Mouse (Mus musculus) heart, embryonic 11.5 days (tissue): ENCODE measurements at regions not wholly inside any gene's neighbourhood (a gene's known extent, or its start where the extent isn't known, plus 50 kb on each side); places are given as distances from the start of the nearest gene placed in this dataset.

Experiments
- ATAC-seq: fragments of 200-750 bp; cut with Nextera tagmentation; replicated peaks from 2 replicates; pipeline ENCODE4 v1.8.0; 2017; ENCODE audit warnings: moderate library complexity; ENCODE audit not compliant: insufficient number of reproducible peaks, low FRiP score, low TSS enrichment
- H3K27ac ChIP-seq: fragments of 300-500 bp; sonication (generic); 2 replicates; pipeline ENCODE4 v1.5.1; 2014; ENCODE audit warnings: mild to moderate bottlenecking, low read depth, low read length
- H3K27me3 ChIP-seq: fragments of 300-500 bp; sonication (generic); 2 replicates; pipeline ENCODE4 v1.6.1; 2014; ENCODE audit warnings: mild to moderate bottlenecking, low read length, mixed read lengths; ENCODE audit not compliant: control insufficient read depth, insufficient read depth
- H3K36me3 ChIP-seq: fragments of 300-500 bp; sonication (generic); 2 replicates; pipeline ENCODE4 v1.6.1; 2014; ENCODE audit warnings: mild to moderate bottlenecking, low read length, moderate library complexity, mixed read lengths; ENCODE audit not compliant: control insufficient read depth, insufficient read depth
- H3K4me1 ChIP-seq: fragments of 300-500 bp; sonication (generic); 2 replicates; pipeline ENCODE4 v1.6.1; 2014; ENCODE audit warnings: low read length; ENCODE audit not compliant: control insufficient read depth, insufficient read depth
- H3K4me2 ChIP-seq: fragments of 300-500 bp; sonication (generic); 2 replicates; pipeline ENCODE4 v1.6.1; 2014; ENCODE audit warnings: mild to moderate bottlenecking, moderate library complexity
- H3K4me3 ChIP-seq: fragments of 300-500 bp; sonication (generic); 2 replicates; pipeline ENCODE4 v1.5.1; 2014; ENCODE audit warnings: low read depth, low read length
- H3K9ac ChIP-seq: fragments of 300-500 bp; sonication (generic); 2 replicates; pipeline ENCODE4 v1.6.1; 2014; ENCODE audit warnings: mild to moderate bottlenecking, low read depth, low read length, moderate library complexity
- H3K9me3 ChIP-seq: fragments of 300-500 bp; sonication (generic); replicated peaks from 2 replicates; pipeline ENCODE4 v1.6.1; 2016; ENCODE audit warnings: low read length; ENCODE audit not compliant: control insufficient read depth
- WGBS: fragments of 180-500 bp; shearing (Covaris S2); extraction: QIAGEN DNeasy Blood & Tissue Kit; methylation state at CpG from one replicate; pipeline ENCODE4 v1.1.7; 2014; ENCODE audit not compliant: insufficient replicate concordance; 5-methylcytosine and 5-hydroxymethylcytosine counted together

DNA sequence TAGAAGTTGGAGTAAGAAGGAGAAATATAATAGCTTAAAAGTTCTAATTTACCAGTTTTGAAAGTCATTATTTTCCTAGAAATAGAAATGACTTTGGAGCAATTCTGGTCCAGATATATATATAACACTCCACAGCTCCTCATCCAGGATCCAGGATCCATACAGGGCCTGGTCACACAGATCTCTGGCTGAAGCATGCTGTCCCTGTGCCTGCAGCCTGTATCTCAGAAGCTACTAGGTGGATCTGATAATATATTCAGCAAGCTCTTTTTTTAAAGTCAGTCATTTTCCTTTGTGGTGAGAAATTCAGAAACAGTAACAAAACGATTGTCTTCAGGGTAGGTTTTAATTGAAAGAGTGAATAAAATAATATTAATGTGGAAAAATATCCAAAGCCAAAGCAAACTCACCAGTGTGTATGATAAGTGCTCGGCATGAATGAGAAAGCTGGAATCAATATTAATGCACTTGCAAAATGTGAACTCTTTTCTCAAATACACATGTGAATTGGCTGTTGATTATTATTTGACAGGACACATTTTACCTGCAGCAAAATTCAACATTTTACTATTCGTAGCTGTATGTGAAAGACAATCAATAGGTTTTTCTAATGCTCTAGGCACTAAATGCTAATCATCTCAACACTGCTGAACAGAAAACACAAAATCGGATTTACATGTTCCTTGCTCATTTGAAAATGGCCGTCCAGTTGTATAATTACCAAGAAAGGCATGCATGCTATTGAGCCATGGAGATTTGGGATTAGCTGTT lies 288.1 kb upstream of the Cxadr start:
- Histone ChIP-seq H3K9me3 (no peaks in the 10 kb centered on the region), H3K4me2 (no peak overlapping the region), H3K4me3 (no peak overlapping the region), H3K36me3 (no peaks in the 10 kb centered on the region), H3K27ac (no peak overlapping the region), H3K4me1 (no peaks in the 10 kb centered on the region), H3K27me3 (no peaks in the 10 kb centered on the region), H3K9ac (no peak overlapping the region)
- 78% methylated on average over 5 of the region's 5 CpGs for WGBS
- ATAC-seq = no peak

DNA sequence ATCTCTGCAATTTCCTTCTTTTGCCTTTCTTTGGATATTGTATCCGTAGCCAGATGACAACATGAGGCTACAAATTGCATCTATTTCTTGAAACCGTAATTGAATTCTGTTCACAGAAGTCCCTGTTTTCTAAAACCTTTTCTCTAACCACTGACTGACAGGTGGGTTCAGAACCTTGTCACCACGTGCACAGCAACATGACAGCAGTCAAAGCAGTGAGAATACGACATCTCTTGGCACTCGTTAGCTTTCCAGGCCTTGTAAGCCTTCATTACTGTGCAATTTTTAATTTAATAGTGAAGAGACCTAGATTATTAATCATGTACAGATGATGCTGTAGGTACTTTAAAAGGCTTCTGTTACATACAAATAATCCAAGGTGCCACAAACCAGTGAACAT lies 297.3 kb upstream of the Cxadr start:
- Histone ChIP-seq H3K27ac (no peak overlapping the region), H3K4me1 (no peaks in the 10 kb centered on the region), H3K4me3 (no peak overlapping the region), H3K27me3 (no peaks in the 10 kb centered on the region), H3K9me3 (no peaks in the 10 kb centered on the region), H3K4me2 (no peak overlapping the region), H3K9ac (no peak overlapping the region), H3K36me3 (no peaks in the 10 kb centered on the region)
- ATAC-seq = no peak
- WGBS = 73% methylated on average over 5 of the region's 5 CpGs

DNA sequence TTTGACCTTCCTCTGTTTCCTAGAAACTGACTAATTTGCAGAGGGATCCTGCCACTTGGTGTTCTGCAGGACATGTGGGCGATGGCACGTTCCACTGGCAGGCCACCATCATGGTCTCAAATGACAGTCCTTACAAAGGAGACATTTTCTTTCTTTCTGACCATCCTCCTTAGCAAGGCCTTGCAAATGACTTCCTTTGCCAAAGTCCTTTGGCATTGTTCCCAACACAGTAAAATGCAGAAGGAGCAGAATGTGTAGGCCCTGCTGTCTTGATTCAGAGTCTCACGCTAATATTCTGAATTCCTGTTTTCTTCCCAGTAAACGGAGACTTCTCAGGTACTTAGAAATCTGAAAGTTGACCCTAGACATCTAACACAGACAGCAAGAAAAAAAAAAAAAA lies 308.3 kb upstream of the Cxadr start:
- no peaks in the 10 kb centered on the region for H3K4me1 ChIP-seq
- H3K27me3 ChIP-seq = no peaks in the 10 kb centered on the region
- ATAC-seq = no peak
- whole genome bisulfite sequencing = 82% methylated on average over 4 of the region's 4 CpGs
- H3K9ac ChIP-seq = no peak overlapping the region
- H3K4me2 ChIP-seq = no peak overlapping the region
- H3K27ac ChIP-seq = no peak overlapping the region
- no peak overlapping the region for H3K4me3 ChIP-seq
- no peaks in the 10 kb centered on the region for H3K36me3 ChIP-seq
- no peaks in the 10 kb centered on the region for H3K9me3 ChIP-seq

DNA sequence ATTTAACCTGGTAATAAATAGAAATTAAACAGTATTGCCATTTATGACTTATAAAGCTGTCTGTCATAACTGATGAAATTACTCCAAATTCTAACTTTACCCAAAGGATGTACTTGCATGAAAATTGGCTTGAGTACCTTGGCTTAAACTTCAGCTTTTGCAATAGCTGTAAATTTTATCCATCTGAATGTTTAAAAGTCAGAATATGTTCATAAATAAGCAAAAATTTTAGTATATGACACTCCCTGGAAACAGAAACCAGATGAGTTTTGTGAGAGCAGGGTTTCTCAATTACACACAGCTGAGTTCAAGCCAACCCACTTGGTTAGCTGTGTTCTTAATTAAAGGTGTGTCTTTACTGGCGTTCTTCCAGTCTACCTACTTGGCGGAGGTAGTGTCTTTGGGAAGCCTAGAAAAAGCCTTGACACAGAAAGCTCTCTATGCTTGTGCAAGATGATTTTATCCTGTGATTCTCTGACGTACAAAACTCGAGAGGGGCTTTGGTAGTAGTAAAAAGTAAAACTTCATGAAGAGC lies 311.4 kb upstream of the Cxadr start:
- H3K27me3 ChIP-seq = no peaks in the 10 kb centered on the region
- no peak overlapping the region for H3K4me2 ChIP-seq
- no peak overlapping the region for H3K27ac ChIP-seq
- no peak overlapping the region for H3K4me3 ChIP-seq
- no peak for ATAC-seq
- H3K9me3 ChIP-seq = no peaks in the 10 kb centered on the region
- H3K9ac ChIP-seq = no peak overlapping the region
- WGBS = 73% methylated on average over 4 of the region's 4 CpGs
- H3K4me1 ChIP-seq = no peaks in the 10 kb centered on the region
- H3K36me3 ChIP-seq = no peaks in the 10 kb centered on the region

DNA sequence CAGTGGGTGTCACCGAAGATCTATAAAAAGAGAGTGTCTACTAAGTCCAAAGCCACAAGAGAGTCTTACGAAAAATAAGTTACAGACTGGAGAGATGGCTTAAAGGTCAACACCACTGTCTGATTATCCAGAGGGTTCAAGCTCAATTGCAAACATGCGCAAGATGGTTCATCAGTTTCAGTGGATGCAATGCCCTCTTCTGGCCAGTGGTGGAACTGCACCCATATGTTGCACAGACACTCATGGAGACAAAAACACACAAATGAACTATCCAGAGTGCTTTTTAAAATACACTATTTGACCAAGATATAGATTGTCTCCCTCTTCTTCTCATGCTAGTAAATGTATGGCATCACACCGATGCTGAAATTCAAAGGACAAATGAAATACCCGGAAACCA lies 312.1 kb upstream of the Cxadr start:
- Histone ChIP-seq H3K4me2 (no peak overlapping the region), H3K27me3 (no peaks in the 10 kb centered on the region), H3K36me3 (no peaks in the 10 kb centered on the region), H3K4me3 (no peak overlapping the region), H3K9me3 (no peaks in the 10 kb centered on the region), H3K4me1 (no peaks in the 10 kb centered on the region), H3K9ac (no peak overlapping the region), H3K27ac (no peak overlapping the region)
- no peak for ATAC-seq
- 93% methylated on average over 5 of the region's 5 CpGs for WGBS

DNA sequence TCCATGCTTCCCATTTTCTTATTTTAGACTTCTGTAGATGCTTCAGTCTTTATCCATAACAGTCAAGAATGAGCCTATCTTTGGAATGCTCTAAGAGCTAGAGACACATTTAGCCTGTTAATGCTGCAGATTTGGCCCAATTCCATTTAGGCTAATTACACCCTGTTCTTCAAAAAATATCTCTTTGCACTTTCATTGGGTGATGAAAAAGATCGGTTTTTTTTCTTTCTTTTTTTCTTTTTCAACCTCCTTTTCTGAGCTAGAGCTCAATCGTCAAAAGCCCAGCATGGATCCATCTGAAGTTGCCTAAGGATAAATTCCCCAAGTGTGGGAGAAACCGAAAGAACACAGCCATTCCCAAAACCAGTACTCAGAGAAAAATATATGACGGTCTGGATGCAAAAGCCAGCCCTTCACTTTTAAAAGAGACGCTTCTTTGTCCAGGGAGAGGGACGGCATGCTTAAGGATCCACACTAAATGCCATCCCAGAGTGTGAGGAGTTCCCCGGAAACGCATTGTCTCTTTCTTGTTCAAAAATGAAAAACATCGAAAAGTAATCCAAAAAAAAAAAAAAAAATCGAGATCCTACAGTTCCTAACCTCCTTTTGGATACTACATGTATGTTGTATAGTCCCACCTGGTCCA lies 314.3 kb upstream of the Cxadr start:
- no peaks in the 10 kb centered on the region for H3K36me3 ChIP-seq
- H3K27ac ChIP-seq = no peak overlapping the region
- H3K4me2 ChIP-seq = no peak overlapping the region
- no peak overlapping the region for H3K4me3 ChIP-seq
- no peaks in the 10 kb centered on the region for H3K4me1 ChIP-seq
- 74% methylated on average over 10 of the region's 10 CpGs for WGBS
- H3K9ac ChIP-seq = no peak overlapping the region
- no peak for ATAC-seq
- no peaks in the 10 kb centered on the region for H3K9me3 ChIP-seq
- H3K27me3 ChIP-seq = no peaks in the 10 kb centered on the region

DNA sequence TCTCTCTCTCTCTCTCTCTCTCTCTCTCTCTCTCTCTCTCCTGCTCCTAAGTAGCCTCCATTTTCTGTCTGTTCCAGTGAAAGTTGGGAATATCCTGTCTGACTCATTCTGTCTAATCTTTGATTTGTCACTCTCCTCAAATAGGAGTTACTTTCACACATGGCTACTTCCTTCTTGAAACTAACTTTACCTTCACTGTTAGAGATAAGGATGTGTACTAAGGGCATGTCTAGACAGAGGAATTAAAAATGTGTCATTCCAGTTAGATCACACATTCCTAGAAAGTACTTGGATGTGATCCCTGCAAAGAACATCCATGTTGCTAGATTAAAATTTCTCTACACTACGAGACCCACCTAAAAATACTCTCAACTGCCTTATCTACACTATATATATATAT lies 346.9 kb upstream of the Gm11146 start:
- H3K36me3 ChIP-seq = no peaks in the 10 kb centered on the region
- no peak overlapping the region for H3K9ac ChIP-seq
- WGBS = 34% methylated on average over 1 of the region's 1 CpGs
- no peaks in the 10 kb centered on the region for H3K4me1 ChIP-seq
- ATAC-seq = no peak
- H3K4me2 ChIP-seq = no peak overlapping the region
- no peaks in the 10 kb centered on the region for H3K9me3 ChIP-seq
- no peak overlapping the region for H3K4me3 ChIP-seq
- H3K27ac ChIP-seq = no peak overlapping the region
- no peaks in the 10 kb centered on the region for H3K27me3 ChIP-seq

DNA sequence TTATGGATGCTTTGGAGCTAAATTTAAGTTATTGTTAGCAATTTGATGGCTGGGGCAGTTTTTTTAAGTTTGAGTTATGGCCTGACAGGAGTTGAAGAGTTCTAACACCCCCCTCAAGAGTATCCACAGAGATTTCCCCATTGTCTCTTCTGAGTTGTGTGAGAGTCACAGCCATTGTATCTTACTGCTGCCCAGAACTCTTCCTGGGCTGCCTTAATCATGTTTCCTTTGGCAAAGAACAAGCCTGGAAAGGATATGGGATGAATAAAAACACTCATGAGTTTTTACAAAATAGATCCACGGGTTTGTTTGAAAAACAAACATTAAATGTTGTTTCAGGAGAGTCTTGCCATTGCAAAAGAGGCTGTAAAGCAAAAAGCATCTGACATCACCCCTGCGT lies 343.5 kb upstream of the Gm11146 start:
- ATAC-seq = 0 out of 2 replicates have a peak, but pooled peaks have one; percentile 59
- H3K4me1 ChIP-seq = no peaks in the 10 kb centered on the region
- no peaks in the 10 kb centered on the region for H3K36me3 ChIP-seq
- H3K27me3 ChIP-seq = no peaks in the 10 kb centered on the region
- H3K4me2 ChIP-seq = no peak overlapping the region
- H3K27ac ChIP-seq = no peak overlapping the region
- H3K4me3 ChIP-seq = no peak overlapping the region
- no peak overlapping the region for H3K9ac ChIP-seq
- no peaks in the 10 kb centered on the region for H3K9me3 ChIP-seq
- 48% methylated on average over 2 of the region's 2 CpGs for WGBS
